Mouse (Mus musculus): Measurements from ENCODE around the gene Kdm6a. TPM values are rescaled to one million over a fixed set of nuclear protein-coding genes. Genes with fewer than 3 reads are reported as not detected.

Kdm6a gene
- polyA plus RNA-seq, 1 experiment from 2014 or later = 15.3 TPM

DNA sequence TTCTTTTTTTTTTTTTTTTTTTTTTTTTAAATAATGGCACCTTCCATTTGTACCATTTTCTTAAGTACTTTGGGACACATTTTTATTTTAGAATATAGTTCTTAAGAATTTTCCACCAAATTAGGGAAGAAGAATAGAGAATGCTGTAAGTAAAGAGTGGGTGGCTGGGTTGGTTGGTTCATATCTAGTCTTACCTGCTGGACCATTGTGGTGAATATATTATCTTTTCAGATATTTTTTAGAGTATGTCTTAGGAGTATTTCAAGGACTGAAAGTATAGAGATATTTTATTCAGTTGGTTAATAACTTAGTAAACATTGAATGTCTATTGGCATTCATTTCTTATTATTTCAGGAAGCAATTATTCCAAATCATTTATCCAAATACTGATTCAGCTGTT is 117.8 kb downstream of the Kdm6a start:
- no peak overlapping the region for H3K9ac ChIP-seq (ENCODE audit: low read depth, low read length)

More for the DNA sequence above, 117.8 kb downstream of the Kdm6a start:
- H3K9me3 ChIP-seq (replicated peaks; ENCODE audit: low read length) = no peaks in the 10 kb centered on the region
- H3K4me2 ChIP-seq (ENCODE audit: low read length) = no peak overlapping the region
- H3K4me1 ChIP-seq (replicated peaks; ENCODE audit: insufficient read depth, low read length) = no peaks in the 10 kb centered on the region
- H3K36me3 ChIP-seq (ENCODE audit: insufficient read depth, low read length) = 0 out of 2 replicates have a peak, but pooled peaks cover 3% of the 10 kb centered on the region
- ATAC-seq (replicated peaks; ENCODE audit: low FRiP score, low read depth) (no peak), DNase-seq (ENCODE audit: low spot score) (no peak)
- H3K4me3 ChIP-seq (replicated peaks; ENCODE audit: low read depth, low read length) = no peak overlapping the region
- H3K27me3 ChIP-seq (ENCODE audit: insufficient read depth, low read length) = no peaks in the 10 kb centered on the region
- TF ChIP-seq CTCF (IDR thresholded peaks at IDR 0.05; ENCODE audit: low read depth) = no peak
- no peak overlapping the region for H3K27ac ChIP-seq

Other genes with a start within 250 kb of the Kdm6a start
- not detected in 2 replicates for gene Dusp21, start 16.7 kb upstream of the Kdm6a start, polyA plus RNA-seq (2015; fragmentation: Nextera tagmentation; extraction: Ambion mirVana)